Mouse (Mus musculus) CH12.LX (cell line): ENCODE measurements around the gene Cbfa2t3. TPM values are rescaled to one million over a fixed set of nuclear protein-coding genes. Genes with fewer than 3 reads are reported as not detected.

Experiments
- DNase-seq: peaks from one replicate; pipeline ENCODE4 v3.0.0-alpha.2; 2013; ENCODE audit errors: extremely low read depth
- H3K27ac ChIP-seq: 2 replicates; pipeline ENCODE4 v1.5.1; 2012; ENCODE audit warnings: low read depth, mild to moderate bottlenecking, control low read depth, moderate library complexity; ENCODE audit not compliant: insufficient read depth
- H3K27me3 ChIP-seq: replicated peaks from 2 replicates; pipeline ENCODE3; 2012; ENCODE audit warnings: inconsistent platforms
- H3K36me3 ChIP-seq, 2 experiments: replicated peaks in 1 of 2; 2 replicates each; pipeline versions ENCODE3 to v1.6.1; 2012; ENCODE audit warnings: inconsistent platforms in 1 of 2, low read length in 1 of 2, mild to moderate bottlenecking in 1 of 2, mixed read lengths in 1 of 2, moderate library complexity in 1 of 2; ENCODE audit not compliant: control insufficient read depth in 1 of 2, insufficient read depth in 1 of 2
- H3K4me1 ChIP-seq, 2 experiments: 2 replicates each; pipeline ENCODE4 v1.6.1; 2012; ENCODE audit warnings: inconsistent platforms in 1 of 2, moderate library complexity in 1 of 2; ENCODE audit not compliant: insufficient read depth in 2 of 2, control insufficient read depth in 1 of 2
- H3K4me2 ChIP-seq: 2 replicates; pipeline ENCODE4 v1.6.1; 2012; ENCODE audit warnings: low read depth, mild to moderate bottlenecking, control low read depth; ENCODE audit not compliant: poor library complexity, insufficient read depth, severe bottlenecking
- H3K4me3 ChIP-seq, 3 experiments: fragments of 150-350 bp in 1 of 3; sonication (generic) in 1 of 3; replicated peaks in 1 of 3; 2 replicates each; pipeline versions ENCODE3 to v1.5.1; 2011 to 2012; ENCODE audit warnings: low read depth in 2 of 3, low read length in 2 of 3, mild to moderate bottlenecking in 2 of 3, moderate library complexity in 2 of 3, control low read depth in 1 of 3, improper control_type of control experiment in 1 of 3, inconsistent platforms in 1 of 3, mixed read lengths in 1 of 3; ENCODE audit not compliant: poor library complexity in 1 of 3
- H3K79me2 ChIP-seq: replicated peaks from 2 replicates; pipeline ENCODE4 v1.6.1; 2012; ENCODE audit warnings: mild to moderate bottlenecking, moderate library complexity; ENCODE audit not compliant: control insufficient read depth, poor library complexity, insufficient read depth, severe bottlenecking; ENCODE audit errors: extremely low read depth
- H3K9ac ChIP-seq: 2 replicates; pipeline ENCODE4 v1.6.1; 2012; ENCODE audit warnings: low read depth, mild to moderate bottlenecking, control low read depth, moderate library complexity; ENCODE audit not compliant: insufficient read depth
- H3K9me3 ChIP-seq: replicated peaks from 2 replicates; pipeline ENCODE3; 2012; ENCODE audit warnings: low read length, inconsistent platforms, mixed read lengths
- BHLHE40 ChIP-seq: IDR thresholded peaks from 2 replicates; pipeline ENCODE4 v1.6.1; 2011; ENCODE audit warnings: mild to moderate bottlenecking, low read depth, low read length, improper control_type of control experiment
- CHD1 ChIP-seq: IDR thresholded peaks from 2 replicates; pipeline ENCODE4 v1.6.1; 2012; ENCODE audit warnings: low read depth, low read length, improper control_type of control experiment, inconsistent platforms
- CHD2 ChIP-seq: IDR thresholded peaks from 2 replicates; pipeline ENCODE4 v1.6.1; 2011; ENCODE audit warnings: low read length, improper control_type of control experiment
- ELF1 ChIP-seq: IDR thresholded peaks from 2 replicates; pipeline ENCODE4 v1.6.1; 2014; ENCODE audit warnings: low read depth, mild to moderate bottlenecking, inconsistent platforms, low read length, improper control_type of control experiment
- EP300 ChIP-seq: IDR thresholded peaks from 2 replicates; pipeline ENCODE4 v1.6.1; 2011; ENCODE audit warnings: low read length, improper control_type of control experiment
- MAZ ChIP-seq: IDR thresholded peaks from 2 replicates; pipeline ENCODE4 v1.6.1; 2012; ENCODE audit warnings: low read depth, mild to moderate bottlenecking, inconsistent platforms, low read length, improper control_type of control experiment, moderate library complexity
- MXI1 ChIP-seq: IDR thresholded peaks from 2 replicates; pipeline ENCODE4 v1.6.1; 2011; ENCODE audit warnings: mild to moderate bottlenecking, low read depth, low read length, improper control_type of control experiment
- MYC ChIP-seq: IDR thresholded peaks from 2 replicates; pipeline ENCODE4 v1.6.1; 2011; ENCODE audit warnings: low read depth, mild to moderate bottlenecking, improper control_type of control experiment, low read length
- POLR2A ChIP-seq: IDR thresholded peaks from 2 replicates; pipeline ENCODE4 v1.6.1; 2011; ENCODE audit warnings: low read depth, mild to moderate bottlenecking, improper control_type of control experiment, low read length
- POLR2AphosphoS2 ChIP-seq: IDR thresholded peaks from 2 replicates; pipeline ENCODE4 v1.6.1; 2011; ENCODE audit warnings: low read depth, low read length, improper control_type of control experiment
- RAD21 ChIP-seq: IDR thresholded peaks from 2 replicates; pipeline ENCODE4 v1.6.1; 2011; ENCODE audit warnings: low read depth, mild to moderate bottlenecking, low read length, improper control_type of control experiment, moderate library complexity
- SIN3A ChIP-seq: IDR thresholded peaks from 2 replicates; pipeline ENCODE4 v1.6.1; 2012; ENCODE audit warnings: low read length, improper control_type of control experiment, inconsistent platforms
- SMC3 ChIP-seq: IDR thresholded peaks from 2 replicates; pipeline ENCODE4 v1.6.1; 2011; ENCODE audit warnings: low read depth, low read length, improper control_type of control experiment
- TBP ChIP-seq: conservative IDR thresholded peaks from 2 replicates; pipeline ENCODE4 v1.6.1; 2011; ENCODE audit warnings: low read depth, low read length, improper control_type of control experiment
- TCF12 ChIP-seq: IDR thresholded peaks from 2 replicates; pipeline ENCODE4 v1.6.1; 2014; ENCODE audit warnings: low read depth, mild to moderate bottlenecking, inconsistent platforms, low read length, improper control_type of control experiment
- ZC3H11A ChIP-seq: IDR thresholded peaks from 2 replicates; pipeline ENCODE4 v1.6.1; 2012; ENCODE audit warnings: low read depth, mild to moderate bottlenecking, inconsistent platforms, low read length, improper control_type of control experiment
- dilution Hi-C: fragments of 300-500 bp; cut with MboI; formaldehyde crosslinking; loops from 2 replicates; pipeline ENCODE4 v1.14.3; 2020; ENCODE audit warnings: low sequenced_read_pairs; ENCODE audit not compliant: extremely low pct_unique_long_range_greater_than_20kb, extremely low pct_ligation_motif_present
- in situ Hi-C: fragments of 300-500 bp; cut with MboI; formaldehyde crosslinking; loops from 3 replicates; pipeline ENCODE4 v1.14.3; 2019; ENCODE audit warnings: low sequenced_read_pairs, low pct_ligation_motif_present, low pct_unique_long_range_greater_than_20kb, mixed read lengths
- polyA plus RNA-seq: library from polyadenylated mRNA; unstranded; fragments of >175 nt; gene quantifications from 2 replicates; pipeline ENCODE4 v1.2.1, GENCODE M21; 2012; ENCODE audit warnings: low read depth; ENCODE audit not compliant: insufficient read length
- total RNA-seq, 2 experiments: library from RNA; depleted of rRNA; stranded (reverse); fragments of 300-350 nt in 1 of 2; fragments of >200 nt in 1 of 2; gene quantifications; 2 replicates each; pipeline ENCODE4 v1.2.3; 2012 to 2014

Gene Cbfa2t3
- total and polyA plus RNA-seq, 3 experiments: 0.47 to 22.6 (median 2.1) TPM

GRCm38 (mm10) chr8:122742471-122742870 is 43.6 kb upstream of the Cbfa2t3 start:
- no peak for DNase-seq
- Histone ChIP-seq H3K79me2 (no peaks in the 10 kb centered on the region), H3K9ac (no peak overlapping the region), H3K4me2 (no peak overlapping the region), H3K36me3 (no peaks in the 10 kb centered on the region), H3K27ac (no peak overlapping the region), H3K4me3 (no peak overlapping the region), H3K9me3 (no peaks in the 10 kb centered on the region), H3K4me1 (peaks cover 11 to 52% of the 10 kb centered on the region in 2 experiments), H3K27me3 (peaks cover 11% of the 10 kb centered on the region)
- dilution Hi-C loops: no loop called here
- in situ Hi-C loops: no loop called here
- TF ChIP-seq TBP: no peak
- TF ChIP-seq POLR2AphosphoS2: no peak
- TF ChIP-seq CHD1: no peak

GRCm38 (mm10) chr8:122739102-122739725 is 40.3 kb upstream of the Cbfa2t3 start:
- Histone ChIP-seq H3K4me2 (no peak overlapping the region), H3K79me2 (no peaks in the 10 kb centered on the region), H3K4me3 (no peak overlapping the region), H3K36me3 (no peaks in the 10 kb centered on the region), H3K9ac (no peak overlapping the region), H3K9me3 (no peaks in the 10 kb centered on the region), H3K4me1 (peaks cover 11 to 29% of the 10 kb centered on the region in 2 experiments), H3K27me3 (peaks cover 11% of the 10 kb centered on the region), H3K27ac (no peak overlapping the region)
- DNase-seq: peak; percentile 76
- TF ChIP-seq CHD2 (no peak), RAD21 (peak; percentile 5), ZC3H11A (no peak), SMC3 (peak; percentile 18; the same call in 1 of the 2 replicates), SIN3A (0 out of 2 replicates have a peak, but pooled peaks have one; percentile 38), MAZ (no peak), TCF12 (peak; percentile 55), POLR2A (no peak), TBP (no peak), ELF1 (no peak), MYC (no peak), MXI1 (no peak), EP300 (0 out of 2 replicates have a peak, but pooled peaks have one; percentile 15), BHLHE40 (0 out of 2 replicates have a peak, but pooled peaks have one; percentile 34), CHD1 (no peak)
- dilution Hi-C loops: no loop called here
- in situ Hi-C loops: no loop called here
